Mouse (Mus musculus) bone marrow, adult 2 months (tissue): ENCODE results near the gene Vmn1r42.

Source experiments
- CTCF ChIP-seq: fragments of 200-500 bp; IDR thresholded peaks from 2 replicates; pipeline ENCODE4 v1.5.1; 2011; ENCODE audit warnings: low read length, control low read depth; ENCODE audit not compliant: control insufficient read depth, insufficient read depth
- POLR2A ChIP-seq: fragments of 200-500 bp; IDR thresholded peaks from 2 replicates; pipeline ENCODE4 v1.6.1; 2011; ENCODE audit warnings: low read depth, mild to moderate bottlenecking, control low read depth, low read length, borderline replicate concordance; ENCODE audit not compliant: control insufficient read depth

- TF ChIP-seq POLR2A (no peak), CTCF (no peak)
Measured at GRCm38 (mm10) chr6:89876963-89877362, 750 bp upstream of the Vmn1r42 start.
